Mouse (Mus musculus): ENCODE results near the gene Trpm6.
A peak's percentile ranks its signal among the peaks of the same experiment; 100 is the strongest.

The Trpm6 gene

GRCm38 (mm10) chr19:18749598-18750339 lies at the start of gene Trpm6:
Trpm6 (plus strand) TSS chr19:18749983.
- no peak for DNase-seq (ENCODE audit: low spot score)

GRCm38 (mm10) chr19:18708101-18708500 lies 41.7 kb upstream of the Trpm6 start:
- DNase-seq (ENCODE audit: low spot score) = no peak

DNA sequence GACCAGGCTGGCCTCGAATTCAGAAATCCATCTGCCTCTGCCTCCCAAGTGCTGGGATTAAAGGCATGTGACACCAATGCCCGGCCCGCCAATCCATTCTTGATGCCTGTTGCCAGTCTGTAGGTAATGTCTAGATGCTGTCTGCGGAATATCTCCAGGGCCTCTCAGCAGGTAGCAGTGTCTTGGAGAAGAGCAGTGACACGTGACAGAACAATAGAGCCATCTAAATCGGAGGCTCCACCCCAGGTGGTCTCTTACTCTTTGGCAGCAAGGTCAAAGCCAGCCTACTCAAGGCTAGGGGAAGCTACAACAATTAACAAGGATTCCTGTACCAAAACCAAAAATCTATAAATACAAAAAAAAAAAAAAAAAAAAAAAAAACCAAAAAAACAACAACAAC lies 38.9 kb upstream of the Trpm6 start:
- DNase-seq (ENCODE audit: low spot score) = no peak

DNA sequence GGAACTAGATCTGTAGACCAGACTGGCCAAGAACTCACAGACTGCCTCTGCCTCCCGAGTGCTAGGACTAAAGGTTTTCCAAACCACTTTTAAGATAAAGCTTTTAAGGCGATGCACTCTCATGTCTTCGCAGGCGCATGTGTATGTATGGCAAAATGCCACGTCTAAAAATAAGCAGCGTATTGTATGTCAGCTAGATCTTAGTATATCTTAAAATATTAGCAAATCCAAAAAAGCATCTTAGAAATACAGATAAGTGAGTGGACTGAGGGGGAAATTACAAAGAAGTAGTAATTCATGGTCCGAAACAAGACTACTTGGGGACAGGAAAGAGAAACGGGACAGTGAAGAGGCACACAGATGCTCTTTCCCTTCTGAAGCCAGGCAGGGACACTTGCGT lies 38.2 kb upstream of the Trpm6 start:
- no peak for DNase-seq (ENCODE audit: low spot score)

DNA sequence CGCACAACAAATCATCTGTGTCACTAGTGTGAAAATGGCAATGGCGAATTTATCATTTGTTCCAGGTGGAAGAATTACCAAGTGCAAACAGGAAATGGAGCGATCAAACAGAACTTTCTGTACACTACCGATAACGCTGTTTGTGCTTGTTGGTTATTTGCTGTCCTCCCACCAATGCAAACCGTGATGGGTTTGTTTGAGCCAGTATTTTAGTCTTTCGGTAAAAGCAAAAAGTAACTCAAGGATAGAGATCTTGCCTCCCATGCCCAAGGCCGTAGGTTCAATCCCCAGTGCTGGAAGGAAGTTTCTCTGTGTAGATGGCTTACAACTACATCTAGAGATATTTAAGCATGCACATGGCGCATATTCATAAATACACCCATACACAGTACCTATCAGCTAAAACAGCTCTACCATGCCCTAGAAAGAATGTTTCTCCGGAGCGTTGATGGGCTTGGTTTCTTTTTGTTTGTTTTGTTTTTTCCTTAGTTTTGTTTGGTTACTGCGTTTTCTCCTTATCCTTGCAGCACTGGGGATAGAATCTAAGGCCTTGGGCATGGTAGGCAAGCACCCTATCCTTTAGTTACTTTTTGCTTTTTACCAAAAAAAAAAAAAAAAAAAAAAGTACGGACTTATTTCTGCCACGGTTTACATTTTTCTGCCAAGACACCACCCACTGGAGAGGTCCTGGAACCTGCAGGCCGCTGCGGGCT lies 37.5 kb upstream of the Trpm6 start:
- DNase-seq (ENCODE audit: low spot score) = no peak

DNA sequence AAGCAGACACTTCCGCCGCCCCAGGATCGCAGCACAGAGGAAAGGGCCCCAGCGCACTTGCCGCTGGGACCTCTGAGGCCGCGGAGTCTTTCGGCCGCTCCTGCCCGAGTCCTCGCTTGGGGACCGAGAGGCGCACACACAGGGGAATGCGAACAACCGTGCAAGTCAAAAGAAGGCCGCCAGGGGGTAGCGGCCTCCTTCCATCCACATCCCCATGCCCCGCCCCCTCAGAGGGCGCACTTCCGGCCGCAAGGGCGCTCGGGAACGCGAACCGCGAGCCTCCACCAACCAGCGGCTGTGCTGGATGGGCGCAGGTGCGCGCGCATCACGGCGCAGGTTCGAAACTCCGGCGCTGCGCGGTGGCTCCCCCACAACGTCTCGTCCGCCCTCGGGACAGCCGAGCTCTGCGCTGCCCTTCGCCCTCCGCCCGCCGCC lies 36.9 kb upstream of the Trpm6 start, which contains the start of gene D030056L22Rik:
TSS of gene D030056L22Rik (plus strand) at position 328 of the 435 bp plus-strand sequence.
- peak; percentile 96 for DNase-seq (ENCODE audit: low spot score)

GRCm38 (mm10) chr19:18713357-18713756 lies 36.4 kb upstream of the Trpm6 start:
- DNase-seq (ENCODE audit: low spot score) = peak; percentile 48

GRCm38 (mm10) chr19:18716374-18716773 lies 33.4 kb upstream of the Trpm6 start:
- DNase-seq (ENCODE audit: low spot score) = peak; percentile 59

GRCm38 (mm10) chr19:18720337-18720736 lies 29.4 kb upstream of the Trpm6 start:
- DNase-seq (ENCODE audit: low spot score) = no peak

GRCm38 (mm10) chr19:18725186-18725585 lies 24.6 kb upstream of the Trpm6 start:
- no peak for DNase-seq (ENCODE audit: low spot score)

- DNase-seq (ENCODE audit: low spot score) = no peak
Observed at GRCm38 (mm10) chr19:18730255-18730654, 19.5 kb upstream of the Trpm6 start.

DNA sequence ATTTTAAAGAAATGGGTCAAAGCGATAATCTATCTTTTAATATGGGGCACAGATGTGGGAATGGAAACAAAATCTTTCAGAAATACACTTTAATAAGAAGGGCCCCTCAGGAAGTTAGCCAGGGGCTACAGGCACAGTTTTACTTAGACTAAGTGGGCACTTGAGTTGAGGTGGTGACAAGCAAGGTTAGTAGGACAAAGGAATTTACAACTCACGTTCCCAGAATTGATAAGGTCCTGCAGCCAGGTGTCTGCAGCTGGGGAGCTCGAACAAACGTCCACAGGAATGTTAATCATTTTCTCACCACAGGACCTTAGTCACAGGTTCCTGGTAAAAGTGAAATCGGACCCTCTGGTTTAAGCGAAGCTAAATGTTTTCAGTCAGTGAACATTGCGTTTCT lies 18.7 kb upstream of the Trpm6 start:
- DNase-seq (ENCODE audit: low spot score) = no peak

DNA sequence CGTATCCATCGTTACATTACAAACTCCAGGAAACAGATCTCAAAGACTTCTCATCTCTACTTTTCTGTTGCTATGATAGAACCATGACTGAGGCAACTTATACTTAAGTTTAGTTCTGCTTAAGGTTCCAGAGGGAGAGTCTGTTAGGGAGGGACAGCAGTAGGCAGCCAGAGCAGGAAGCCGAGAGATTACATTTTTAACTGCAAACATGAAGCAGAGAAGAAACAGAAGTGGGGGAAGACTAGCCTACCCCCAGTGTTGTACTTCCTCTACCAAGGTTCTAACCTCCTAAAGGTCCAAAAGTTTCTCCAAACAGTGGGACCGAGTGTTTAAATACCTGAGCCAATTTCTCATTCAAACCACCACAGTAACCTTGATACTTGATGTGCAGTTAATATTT lies 13.9 kb upstream of the Trpm6 start:
- no peak for DNase-seq (ENCODE audit: low spot score)

GRCm38 (mm10) chr19:18739146-18739545 lies 10.6 kb upstream of the Trpm6 start:
- DNase-seq (ENCODE audit: low spot score) = no peak

- no peak for DNase-seq (ENCODE audit: low spot score)
Observed at GRCm38 (mm10) chr19:18743946-18744345, 5.8 kb upstream of the Trpm6 start.

- DNase-seq (ENCODE audit: low spot score) = no peak
Observed at GRCm38 (mm10) chr19:18746576-18747340, 3.0 kb upstream of the Trpm6 start.

DNA sequence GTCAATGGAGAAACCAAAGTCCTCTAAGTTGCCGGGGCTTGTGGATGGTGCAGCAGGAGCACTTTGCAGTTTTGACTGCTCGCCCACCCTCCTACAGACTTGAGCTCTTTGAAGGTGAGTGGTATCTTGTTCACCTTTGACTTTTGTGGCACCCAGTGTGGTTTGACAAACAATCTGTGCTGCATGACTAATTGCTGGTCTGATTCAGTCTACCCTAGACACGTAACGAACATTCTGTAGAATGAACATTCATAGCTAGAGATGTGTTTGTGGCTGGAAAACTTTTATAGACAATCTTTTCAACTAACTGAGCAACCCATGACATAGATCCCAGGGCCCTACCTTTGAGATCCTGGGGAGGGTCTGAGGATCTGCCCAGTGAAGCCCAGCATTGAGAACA lies 2.4 kb upstream of the Trpm6 start:
- no peak for DNase-seq (ENCODE audit: low spot score)

DNA sequence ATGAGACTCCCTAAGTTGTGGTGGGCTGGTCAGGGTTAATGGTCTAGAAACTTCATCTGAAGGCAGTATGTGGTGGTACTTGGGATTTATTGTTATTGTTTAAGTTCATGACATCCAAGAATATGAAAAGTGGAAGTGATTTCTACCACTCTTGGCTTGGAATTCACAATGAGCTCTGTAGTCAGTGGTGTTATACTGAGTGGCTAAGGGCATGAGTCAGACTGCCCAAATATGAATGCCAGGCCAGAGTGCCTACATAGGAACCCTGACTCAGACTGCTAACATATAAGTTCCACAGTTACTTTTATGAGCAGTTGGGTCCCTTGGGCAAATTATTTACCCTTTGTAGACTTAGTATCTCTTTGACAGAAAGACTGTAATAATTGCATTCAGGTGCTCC lies 7.4 kb downstream of the Trpm6 start:
- DNase-seq (ENCODE audit: low spot score) = no peak

- no peak for DNase-seq (ENCODE audit: low spot score)
Observed at GRCm38 (mm10) chr19:18757706-18758105, 7.9 kb downstream of the Trpm6 start.

GRCm38 (mm10) chr19:18758269-18758668 lies 8.5 kb downstream of the Trpm6 start:
- no peak for DNase-seq (ENCODE audit: low spot score)

GRCm38 (mm10) chr19:18758916-18759315 lies 9.1 kb downstream of the Trpm6 start:
- DNase-seq (ENCODE audit: low spot score) = no peak

GRCm38 (mm10) chr19:18766399-18766798 lies 16.6 kb downstream of the Trpm6 start:
- DNase-seq (ENCODE audit: low spot score) = no peak

GRCm38 (mm10) chr19:18771048-18771447 lies 21.3 kb downstream of the Trpm6 start:
- no peak for DNase-seq (ENCODE audit: low spot score)

All from MN1 (cell line).